Mouse (Mus musculus): ENCODE data around the gene Klc2.

The Klc2 gene

GRCm38 (mm10) chr19:5069486-5069885 is 48.9 kb downstream of the Klc2 start:
- TF ChIP-seq GATA4 (IDR thresholded peaks at IDR 0.05; ENCODE audit: insufficient replicate concordance, low read length), result no peak

GRCm38 (mm10) chr19:5068570-5069234 is 49.7 kb downstream of the Klc2 start:
- no peak for TF ChIP-seq GATA4 (IDR thresholded peaks at IDR 0.05; ENCODE audit: insufficient replicate concordance, low read length)

- no peak for TF ChIP-seq GATA4 (IDR thresholded peaks at IDR 0.05; ENCODE audit: insufficient replicate concordance, low read length)
Measured at GRCm38 (mm10) chr19:5067867-5068569, 50.3 kb downstream of the Klc2 start, which contains the start of gene Cd248. Cd248 (plus strand) TSS chr19:5068078.

GRCm38 (mm10) chr19:5067040-5067799 is 51.1 kb downstream of the Klc2 start:
- no peak for TF ChIP-seq GATA4 (IDR thresholded peaks at IDR 0.05; ENCODE audit: insufficient replicate concordance, low read length)

- no peak for TF ChIP-seq GATA4 (IDR thresholded peaks at IDR 0.05; ENCODE audit: insufficient replicate concordance, low read length)
Measured at GRCm38 (mm10) chr19:5065104-5065503, 53.3 kb downstream of the Klc2 start.

GRCm38 (mm10) chr19:5062446-5062845 is 55.9 kb downstream of the Klc2 start:
- TF ChIP-seq GATA4 (IDR thresholded peaks at IDR 0.05; ENCODE audit: insufficient replicate concordance, low read length), result no peak

- TF ChIP-seq GATA4 (IDR thresholded peaks at IDR 0.05; ENCODE audit: insufficient replicate concordance, low read length), result no peak
Measured at GRCm38 (mm10) chr19:5062041-5062440, 56.3 kb downstream of the Klc2 start.

- TF ChIP-seq GATA4 (IDR thresholded peaks at IDR 0.05; ENCODE audit: insufficient replicate concordance, low read length), result no peak
Measured at GRCm38 (mm10) chr19:5060365-5061330, 57.7 kb downstream of the Klc2 start.

GRCm38 (mm10) chr19:5058801-5059771 is 59.3 kb downstream of the Klc2 start:
- no peak for TF ChIP-seq GATA4 (IDR thresholded peaks at IDR 0.05; ENCODE audit: insufficient replicate concordance, low read length)

GRCm38 (mm10) chr19:5057876-5058775 is 60.2 kb downstream of the Klc2 start:
- TF ChIP-seq GATA4 (IDR thresholded peaks at IDR 0.05; ENCODE audit: insufficient replicate concordance, low read length), result no peak

All from liver, adult (tissue).